Mouse (Mus musculus): ENCODE data around the gene Rab29. TPM values are rescaled to one million over a fixed set of nuclear protein-coding genes. Genes with fewer than 3 reads are reported as not detected.
"Not testable (repeated sequence)": the region's sequence is repeated elsewhere in the genome, so short reads cannot be mapped to it uniquely, and the experiment has no call there.

Rab29 gene
- 10 to 100 TPM; 12.3 to 14.2 TPM for total RNA-seq (2021)

- DNase-seq, result peak; percentile 95 to 97
- intact Hi-C loops (cut with DNase I), result loop anchor here (2.0 kb wide), 1 partner anchor 43 kb away; the partner anchor contains the start of gene Nucks1
Measured at GRCm38 (mm10) chr1:131867093-131867945, at the start of gene Rab29. TSS of gene Rab29 (plus strand) at chr1:131867224.

GRCm38 (mm10) chr1:131820353-131820752 is 46.7 kb upstream of the Rab29 start:
- intact Hi-C loops (cut with DNase I); DNase-seq: not testable (repeated sequence)

DNA sequence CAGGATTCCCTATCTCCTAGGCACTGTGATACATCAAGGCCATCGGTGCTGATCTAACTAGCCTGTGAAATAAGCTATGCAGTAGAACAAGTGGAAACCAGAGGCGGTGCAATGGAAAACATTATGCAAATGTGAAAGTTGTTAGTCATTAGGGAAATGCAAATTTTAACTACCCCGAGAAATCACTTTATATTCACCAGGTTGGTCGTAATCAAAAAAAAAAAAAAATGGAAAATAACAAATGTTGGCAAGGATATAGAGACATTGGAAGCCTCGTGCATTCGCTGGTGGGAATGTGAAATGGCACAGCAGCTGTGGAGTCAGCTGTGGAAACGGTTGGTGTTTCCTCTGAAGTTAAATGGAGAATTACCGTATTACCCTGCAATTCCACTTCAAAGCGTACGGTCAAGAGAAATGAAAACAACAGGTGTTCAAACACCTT is 46.1 kb upstream of the Rab29 start:
- intact Hi-C loops (cut with DNase I), result no loop called here

DNA sequence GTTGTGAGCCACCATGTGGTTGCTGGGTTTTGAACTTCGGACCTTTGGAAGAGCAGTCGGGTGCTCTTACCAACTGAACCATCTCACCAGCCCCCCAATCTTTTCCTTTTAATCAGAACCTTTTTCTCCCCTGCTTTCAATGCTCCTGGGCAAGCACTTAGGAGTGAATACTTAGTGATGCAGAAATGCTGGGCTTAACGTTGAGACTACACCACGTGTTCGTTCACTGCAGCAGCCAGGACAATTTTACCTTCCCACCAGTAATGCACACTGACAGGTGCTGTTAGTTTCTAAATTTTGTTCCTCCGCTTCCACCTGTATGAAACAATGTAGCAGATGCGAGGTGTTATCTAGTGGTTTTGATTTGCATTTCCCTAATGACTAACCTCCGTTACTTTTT is 44.7 kb upstream of the Rab29 start:
- DNase-seq, result no peak
- intact Hi-C loops (cut with DNase I), result no loop called here

More for the DNA sequence above, 46.1 kb upstream of the Rab29 start:
- no peak for DNase-seq

DNA sequence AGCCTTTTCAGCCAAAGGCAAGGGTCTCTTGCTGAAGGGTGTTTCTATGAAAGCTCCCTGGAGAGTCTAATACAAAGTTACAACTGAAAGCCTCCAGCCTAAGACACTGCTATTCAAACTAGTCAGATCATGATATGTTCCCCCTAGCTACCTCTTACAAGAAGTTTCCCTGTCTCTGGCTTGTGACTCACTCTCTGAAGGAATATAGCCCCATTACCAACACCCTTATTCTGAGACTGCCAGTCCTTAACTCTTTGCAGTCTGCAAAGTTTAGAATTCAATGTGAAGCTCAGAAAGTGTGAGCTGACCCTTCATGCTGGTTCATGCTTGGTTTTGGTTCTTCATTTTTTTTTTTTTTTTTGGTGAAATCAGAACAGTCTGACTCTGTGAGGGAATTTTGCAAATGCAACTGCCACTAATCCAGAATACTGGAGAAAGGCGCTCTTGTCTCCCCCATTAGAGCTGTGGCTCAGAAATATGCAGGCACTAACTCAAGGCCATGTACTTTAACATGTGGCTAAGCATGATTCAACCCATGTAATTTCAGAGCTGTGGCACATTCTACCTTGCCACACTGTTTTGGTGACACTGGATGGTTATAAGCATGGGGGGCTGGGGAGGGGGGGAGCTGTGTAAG is 44.0 kb upstream of the Rab29 start:
- intact Hi-C loops (cut with DNase I), result no loop called here
- no peak for DNase-seq

DNA sequence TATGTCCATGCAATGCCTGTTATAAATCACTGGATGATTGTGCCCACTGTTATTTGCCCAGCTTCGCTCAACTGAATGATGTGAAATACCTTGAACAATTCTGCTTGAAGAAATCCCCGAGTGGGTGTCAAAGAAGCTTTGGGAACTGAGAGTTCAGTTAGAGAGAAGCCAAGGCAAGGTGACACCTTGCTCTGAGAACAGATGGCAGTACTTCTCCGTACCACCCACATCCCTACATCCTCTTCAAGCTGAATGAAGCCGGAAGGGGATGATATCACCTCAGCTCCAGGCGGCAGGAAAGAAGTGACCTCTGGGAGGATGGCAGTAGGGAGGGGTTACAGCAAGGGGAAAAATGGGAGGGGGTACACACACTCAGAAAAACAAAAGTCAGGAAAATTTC is 43.5 kb upstream of the Rab29 start:
- intact Hi-C loops (cut with DNase I), result no loop called here
- DNase-seq, result no peak

- intact Hi-C loops (cut with DNase I), result no loop called here
- DNase-seq, result no peak
Measured at GRCm38 (mm10) chr1:131824528-131825181, 42.4 kb upstream of the Rab29 start.

GRCm38 (mm10) chr1:131827207-131827786 is 39.7 kb upstream of the Rab29 start, which contains the start of gene Slc41a1:
TSS of gene Slc41a1 (plus strand) at chr1:131827493.
- DNase-seq, result no peak
- intact Hi-C loops (cut with DNase I), result no loop called here

DNA sequence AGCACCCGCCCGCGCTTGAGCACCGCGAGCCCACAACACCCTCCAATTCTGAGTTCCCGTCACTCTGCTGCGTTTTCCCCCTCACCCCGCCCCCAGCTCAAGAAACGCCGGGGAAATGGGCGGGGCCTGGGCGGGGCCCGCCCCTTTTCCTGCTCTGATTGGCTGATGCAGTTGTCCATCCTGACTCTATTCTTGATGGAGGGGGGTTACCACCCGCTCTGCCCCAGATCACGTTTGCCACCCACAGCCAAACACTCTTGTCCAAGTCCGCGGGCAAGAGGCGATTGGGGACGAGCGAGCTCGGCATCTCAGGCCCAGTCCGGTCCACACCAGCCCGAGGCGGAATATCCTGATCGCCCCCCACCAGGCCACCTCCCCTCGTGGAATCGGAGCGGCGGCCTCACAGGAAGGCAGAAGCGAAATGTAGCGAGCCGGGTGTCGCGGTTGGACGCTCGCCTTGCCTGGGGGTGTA is 39.2 kb upstream of the Rab29 start:
- peak; percentile 97 to 98 for DNase-seq
- intact Hi-C loops (cut with DNase I), result no loop called here

GRCm38 (mm10) chr1:131828297-131829126 is 38.5 kb upstream of the Rab29 start:
- no peak for DNase-seq
- intact Hi-C loops (cut with DNase I), result no loop called here

- intact Hi-C loops (cut with DNase I), result no loop called here
Measured at GRCm38 (mm10) chr1:131829279-131829678, 37.7 kb upstream of the Rab29 start.

DNA sequence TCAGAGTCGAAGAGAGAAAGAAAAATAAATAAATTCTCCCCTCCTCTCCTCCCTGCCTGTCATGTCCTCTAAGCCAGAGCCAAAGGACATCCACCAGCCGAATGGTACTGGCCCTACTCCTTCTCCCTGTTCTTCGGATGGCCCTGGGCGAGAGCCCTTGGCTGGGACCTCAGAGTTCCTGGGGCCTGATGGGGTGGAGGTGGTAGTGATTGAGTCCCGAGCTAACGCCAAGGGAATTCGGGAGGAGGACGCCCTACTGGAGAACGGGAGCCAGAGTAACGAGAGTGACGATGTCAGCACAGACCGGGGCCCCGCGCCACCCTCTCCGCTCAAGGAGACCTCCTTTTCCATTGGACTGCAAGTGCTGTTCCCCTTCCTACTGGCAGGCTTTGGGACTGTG is 36.5 kb upstream of the Rab29 start:
- DNase-seq, result peak in 1 of 2 experiments; percentile 8
- intact Hi-C loops (cut with DNase I), result no loop called here

More at GRCm38 (mm10) chr1:131829279-131829678, 37.7 kb upstream of the Rab29 start:
- DNase-seq, result peak in 1 of 2 experiments; percentile 29

DNA sequence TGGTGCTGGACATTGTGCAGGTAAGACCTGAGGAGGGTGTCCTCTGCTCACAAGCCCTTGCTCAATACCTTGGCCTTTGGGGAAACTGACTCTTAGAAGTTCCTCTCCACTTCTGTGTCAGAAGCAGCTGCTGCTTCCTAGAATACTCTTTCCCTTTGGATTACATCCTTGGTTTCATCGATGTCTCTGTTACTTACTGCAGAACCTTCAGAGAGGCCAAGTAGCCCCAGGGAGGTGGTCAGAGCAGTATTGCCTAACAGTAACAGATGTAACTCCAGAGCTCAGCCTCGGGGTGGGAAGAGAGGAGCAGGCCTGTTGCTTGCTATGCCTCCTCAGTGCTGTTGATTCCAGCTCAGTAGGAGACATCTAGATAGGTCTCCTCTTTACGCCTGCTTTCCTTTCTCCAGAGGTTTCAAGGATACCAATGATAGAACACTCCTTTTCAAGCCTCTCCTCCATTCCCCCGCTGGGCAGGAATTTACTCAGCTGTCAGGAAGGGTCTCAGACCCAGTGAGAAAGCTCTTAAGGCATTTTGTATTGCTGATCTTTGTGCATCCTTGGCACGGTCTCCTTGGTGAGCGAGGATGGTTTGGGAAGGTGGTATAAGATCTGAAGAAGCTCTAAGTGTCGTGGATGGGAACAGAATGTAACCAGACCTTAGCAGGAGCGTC is 35.9 kb upstream of the Rab29 start:
- intact Hi-C loops (cut with DNase I), result no loop called here
- DNase-seq, result no peak

DNA sequence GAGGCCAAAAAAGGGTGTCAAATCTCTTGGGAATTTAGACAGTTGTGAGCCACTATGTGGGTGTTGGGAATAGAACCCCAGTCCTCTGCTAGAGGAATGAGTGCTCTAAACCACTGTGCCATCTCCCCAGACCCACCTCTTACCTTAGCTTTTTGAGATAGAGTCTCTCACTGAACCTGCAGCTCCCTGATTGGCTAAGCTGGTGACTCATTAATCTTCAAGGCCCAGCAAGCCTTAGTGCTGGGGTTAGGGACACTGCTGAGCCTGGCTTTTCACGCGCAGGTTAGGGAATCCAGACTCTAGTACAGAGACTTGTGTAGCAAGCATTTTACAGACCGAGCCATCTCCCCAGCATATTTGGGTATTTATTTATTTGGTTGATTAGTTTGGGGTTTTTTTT is 30.0 kb upstream of the Rab29 start:
- no peak for DNase-seq
- intact Hi-C loops (cut with DNase I), result loop anchor here (5.0 kb wide), 1 partner anchor 40 kb away; the partner anchor contains the start of gene Pm20d1

- DNase-seq, result no peak
- intact Hi-C loops (cut with DNase I), result loop anchor here (5.0 kb wide), 1 partner anchor 41 kb away; the partner anchor contains the start of gene Pm20d1
Measured at GRCm38 (mm10) chr1:131838542-131838941, 28.5 kb upstream of the Rab29 start.

- intact Hi-C loops (cut with DNase I), result loop anchor here (5.0 kb wide), 1 partner anchor 42 kb away; the partner anchor contains the start of gene Pm20d1
- peak in 1 of 2 experiments; percentile 32 for DNase-seq
Measured at GRCm38 (mm10) chr1:131839279-131839678, 27.7 kb upstream of the Rab29 start.

DNA sequence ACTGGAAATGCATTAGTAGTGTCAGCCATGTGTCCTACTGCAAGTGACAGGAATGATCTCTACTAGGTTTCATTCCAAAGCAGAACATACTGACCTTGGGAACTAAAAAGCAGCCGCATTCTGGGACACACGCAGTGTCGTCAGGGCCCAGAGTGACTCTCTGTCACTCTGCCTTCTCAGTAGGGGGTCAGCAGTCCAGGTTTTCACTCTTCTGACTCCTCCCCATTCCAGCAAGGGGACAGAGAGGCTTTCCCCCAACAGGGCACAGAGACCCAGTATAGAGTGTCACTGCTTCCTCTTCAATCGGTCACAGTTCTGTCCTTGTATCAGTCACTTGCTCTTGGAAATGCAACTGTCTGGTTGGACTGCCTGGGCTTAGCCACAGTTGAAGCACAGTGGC is 24.8 kb upstream of the Rab29 start:
- peak in 1 of 2 experiments; percentile 16 for DNase-seq
- intact Hi-C loops (cut with DNase I), result no loop called here

- intact Hi-C loops (cut with DNase I), result no loop called here
- DNase-seq, result no peak
Measured at GRCm38 (mm10) chr1:131843758-131844157, 23.3 kb upstream of the Rab29 start.

DNA sequence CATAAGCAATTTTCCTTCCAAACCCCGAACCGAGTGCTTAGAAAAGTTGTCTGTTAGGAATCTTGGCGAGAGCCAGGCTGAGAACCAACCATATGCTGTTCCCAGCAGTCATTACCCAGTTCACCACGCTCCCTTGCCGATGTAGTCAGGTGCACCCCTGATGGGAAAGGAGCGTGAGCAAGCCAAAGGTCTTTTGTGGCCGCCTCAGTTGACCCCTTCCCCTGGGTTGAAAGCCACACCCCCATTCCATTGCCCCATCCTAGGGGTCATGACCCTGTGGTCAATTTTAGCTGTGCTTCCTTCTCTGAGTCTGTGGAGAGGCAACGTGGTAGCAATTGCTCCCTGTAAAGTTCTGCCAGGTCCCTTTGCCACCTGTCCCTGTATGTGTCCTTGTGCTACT is 22.1 kb upstream of the Rab29 start:
- intact Hi-C loops (cut with DNase I), result no loop called here
- DNase-seq, result no peak
